Mouse (Mus musculus) MEL-GATA-1-ER (cell line): ENCODE measurements around the gene Nfat5.

Experiments
- DNase-seq: peaks from one replicate; pipeline ENCODE4 v3.0.0-alpha.2; 2012; ENCODE audit warnings: low read depth; ENCODE audit errors: extremely low read depth

The Nfat5 gene

DNA sequence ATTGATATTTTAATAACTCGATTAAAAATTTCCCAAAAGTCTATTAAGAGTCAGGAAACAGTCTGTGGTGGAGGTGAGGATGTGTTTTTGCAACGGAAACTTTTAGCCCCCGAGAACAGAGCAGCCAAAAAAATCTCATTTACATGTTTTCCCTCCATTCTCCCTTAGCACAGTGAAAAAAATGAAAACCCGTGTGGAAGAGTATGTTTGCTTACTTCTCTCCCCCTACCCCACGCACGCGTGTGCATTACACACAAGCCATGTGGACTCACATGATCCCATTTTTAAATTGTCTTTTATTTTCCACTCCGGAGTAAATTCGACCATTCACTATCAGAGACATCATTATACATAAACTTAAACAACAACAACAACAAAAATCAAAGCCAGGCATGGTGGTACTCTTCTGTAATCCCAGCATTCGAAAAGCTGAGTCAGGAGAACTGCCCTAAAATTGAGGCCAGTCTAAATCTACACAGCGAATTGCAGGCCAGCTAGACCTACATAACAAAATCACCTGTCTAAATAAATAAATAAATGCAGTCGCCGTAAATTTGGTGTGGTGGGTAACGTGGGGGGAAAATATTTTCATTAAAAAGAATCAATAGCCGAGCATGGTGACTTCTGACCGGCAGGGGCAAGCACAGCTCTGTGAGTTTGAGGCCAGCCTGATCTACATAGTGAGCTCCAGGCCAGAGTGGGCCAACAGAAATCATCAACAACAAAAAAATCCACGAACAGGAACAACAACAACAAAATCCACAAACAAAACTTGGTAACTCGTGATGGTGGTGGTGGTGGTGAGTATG lies 947 bp upstream of the Nfat5 start:
- DNase-seq = no peak

DNA sequence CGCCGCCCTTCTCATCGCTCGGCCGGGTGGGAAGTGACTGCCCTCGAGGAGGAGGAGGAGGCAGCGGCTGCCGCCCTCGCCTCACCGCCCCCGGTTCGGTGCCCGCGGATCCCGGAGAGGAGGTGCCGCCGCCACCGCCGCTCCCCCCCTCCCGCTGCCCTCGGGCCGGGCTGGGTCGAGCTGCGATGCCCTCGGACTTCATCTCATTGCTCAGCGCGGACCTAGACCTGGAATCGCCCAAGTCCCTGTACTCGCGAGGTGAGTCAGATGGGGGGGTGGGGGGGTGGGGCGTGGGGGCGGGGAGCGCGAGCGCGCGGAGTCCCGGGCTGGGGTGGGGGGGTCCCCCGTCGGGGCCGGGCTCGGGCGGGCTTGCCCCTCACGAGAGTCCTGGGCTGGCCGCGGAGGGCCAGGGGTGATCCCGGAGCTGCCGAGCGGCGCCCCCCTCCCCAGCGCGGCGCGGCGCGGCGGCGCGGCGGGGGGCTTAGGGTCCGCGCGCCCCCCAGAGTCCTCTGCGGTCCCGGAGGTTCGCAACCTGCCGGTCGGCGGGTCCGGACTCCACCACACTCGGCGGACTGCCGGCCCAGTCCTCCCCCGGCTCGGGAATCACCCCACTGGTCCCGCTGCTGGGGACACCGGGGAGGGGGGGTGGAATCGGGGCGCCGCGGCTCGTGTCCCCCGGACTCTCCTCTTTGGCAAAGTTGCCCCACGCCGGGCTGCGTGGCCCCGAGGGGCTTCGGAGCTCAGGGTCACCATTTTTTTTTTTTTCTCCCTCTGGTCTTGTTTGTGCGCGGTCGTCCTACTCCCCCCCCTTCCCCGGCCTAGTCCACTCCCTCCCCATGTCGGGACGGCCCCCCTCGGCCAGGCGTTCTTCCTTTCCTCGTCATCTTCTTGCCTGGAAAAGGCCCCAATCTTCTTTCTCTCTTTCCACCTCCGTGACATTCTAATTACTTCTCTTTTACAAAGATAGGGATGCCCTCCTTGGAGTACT lies 665 bp downstream of the Nfat5 start:
- no peak for DNase-seq

DNA sequence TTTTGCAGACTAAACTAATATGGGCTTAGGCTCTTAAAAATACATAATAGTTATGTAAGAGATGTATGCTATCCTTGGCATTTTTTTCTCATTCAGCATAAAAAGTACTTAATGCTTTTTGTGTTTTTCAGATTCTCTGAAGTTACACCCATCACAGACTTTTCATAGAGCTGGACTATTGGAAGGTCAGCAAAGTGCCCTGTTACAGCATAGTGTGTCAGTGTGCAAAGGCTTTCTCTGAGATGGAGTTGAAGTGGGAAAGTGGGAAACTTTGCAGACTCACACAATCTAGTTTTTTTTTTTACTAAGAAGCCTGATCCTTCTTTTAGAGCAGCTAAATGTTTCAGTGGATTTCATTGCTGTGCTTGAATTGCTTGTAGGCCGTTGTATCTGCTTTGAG lies 2.2 kb downstream of the Nfat5 start:
- no peak for DNase-seq

DNA sequence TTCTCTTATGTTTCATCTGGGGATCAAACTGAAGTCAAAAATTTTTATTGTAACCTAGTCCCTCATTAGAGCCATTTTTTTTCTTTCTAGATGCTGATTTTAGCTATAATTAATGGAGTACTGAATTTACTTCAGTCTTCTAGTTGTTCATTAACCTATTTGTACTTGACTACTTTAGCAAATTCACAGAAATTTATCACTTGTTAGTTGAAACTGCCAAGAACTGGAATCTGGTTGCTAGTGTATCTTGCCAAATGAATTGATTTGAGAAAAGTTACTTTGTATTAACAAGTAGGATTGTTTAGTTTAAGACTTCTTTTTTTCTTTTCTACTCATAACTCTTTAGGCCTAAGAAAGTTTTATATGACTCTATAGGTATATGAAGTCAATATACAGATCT lies 18.6 kb downstream of the Nfat5 start:
- no peak for DNase-seq

DNA sequence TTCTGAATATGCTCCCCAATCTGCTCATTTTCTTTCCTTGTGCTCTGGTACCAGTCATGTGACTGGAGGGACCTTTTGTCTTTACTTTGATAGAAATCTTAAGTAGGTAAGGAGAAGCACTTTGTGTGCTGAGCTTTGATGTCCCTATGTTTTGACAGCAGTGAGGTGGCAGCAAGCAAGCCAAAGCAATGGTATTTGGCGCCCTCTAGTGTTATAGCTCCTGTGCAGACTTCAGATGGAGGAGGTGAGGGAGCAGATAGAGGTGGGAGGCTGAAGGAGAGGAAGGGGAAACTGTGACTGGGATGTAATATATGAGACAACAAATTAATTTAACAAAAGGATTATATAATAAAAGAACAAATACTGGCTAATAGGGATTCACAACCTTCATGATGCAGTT lies 30.9 kb downstream of the Nfat5 start:
- DNase-seq = peak; percentile 56

DNA sequence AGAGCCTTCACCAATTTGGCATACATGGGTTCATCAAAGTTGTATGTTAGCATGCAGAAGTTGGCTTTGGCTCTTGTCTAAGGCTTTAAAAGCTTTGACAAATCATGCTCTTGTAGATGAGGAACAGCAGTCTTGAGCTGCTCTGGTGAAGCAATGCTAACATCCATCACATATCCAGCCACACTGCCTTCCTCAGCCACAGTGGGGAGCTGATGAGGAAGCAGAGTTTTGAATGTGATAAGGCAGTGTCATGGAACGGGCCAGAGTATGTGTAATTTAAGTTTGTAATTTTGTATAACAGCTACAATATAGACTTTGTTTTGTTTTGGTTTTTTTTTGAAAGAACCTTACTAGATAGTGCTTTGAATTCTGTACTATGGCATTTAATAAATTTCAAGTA lies 36.3 kb downstream of the Nfat5 start:
- peak; percentile 68 for DNase-seq

DNA sequence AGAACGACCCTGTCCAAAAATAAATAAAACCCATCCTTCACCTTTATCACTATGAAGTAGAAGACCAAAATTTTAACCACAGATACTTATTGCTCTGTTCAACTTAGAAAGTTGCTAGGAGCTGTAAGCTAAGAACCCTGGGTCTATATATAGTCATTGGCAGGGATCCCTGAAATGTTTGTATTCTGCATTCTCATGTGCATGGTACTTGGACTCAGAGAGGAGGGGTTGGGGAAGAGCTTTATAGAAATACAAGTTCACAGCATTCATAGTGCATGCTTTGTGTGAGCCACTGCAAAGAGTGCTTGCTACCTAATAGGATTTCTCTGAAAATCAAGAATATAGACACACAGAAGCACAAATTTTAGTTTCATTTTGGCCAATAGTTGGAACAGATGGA lies 43.2 kb downstream of the Nfat5 start:
- no peak for DNase-seq

DNA sequence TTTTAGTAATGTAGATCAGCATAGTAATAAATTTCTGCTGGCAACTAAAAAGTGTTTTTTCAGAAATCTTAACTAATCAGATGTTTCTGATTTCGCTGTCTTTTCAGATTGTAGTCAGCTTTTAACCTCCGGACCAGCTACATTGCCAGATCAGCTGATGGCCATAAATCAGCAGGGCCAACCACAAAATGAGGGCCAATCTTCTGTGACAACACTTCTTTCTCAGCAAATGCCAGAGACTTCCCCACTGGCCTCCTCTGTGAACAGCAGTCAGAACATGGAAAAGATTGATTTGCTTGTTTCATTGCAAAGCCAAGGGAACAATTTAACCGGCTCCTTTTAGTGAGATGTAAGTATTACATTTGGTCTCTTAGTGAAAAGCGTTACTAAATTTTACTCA lies 77.0 kb downstream of the Nfat5 start:
- DNase-seq = no peak

DNA sequence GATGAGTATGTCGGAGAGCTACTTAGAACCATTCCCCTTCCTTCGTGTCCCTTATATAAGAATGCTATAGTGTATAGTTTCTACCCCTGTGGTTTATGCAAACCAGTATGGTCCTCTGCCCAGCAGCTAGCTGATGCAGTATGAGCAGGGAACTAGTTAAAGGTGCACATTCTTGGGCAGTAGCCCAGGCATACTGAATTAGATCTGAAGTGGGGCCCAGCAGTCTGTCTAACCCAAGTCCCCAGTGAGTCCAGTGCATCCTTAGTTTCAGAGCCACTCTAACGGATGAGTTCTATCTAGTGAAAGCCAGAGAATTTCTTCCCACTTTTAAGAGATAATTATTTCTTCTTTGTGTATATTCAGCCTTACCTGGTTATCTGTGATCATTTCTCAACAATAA lies 84.1 kb downstream of the Nfat5 start:
- DNase-seq = no peak

DNA sequence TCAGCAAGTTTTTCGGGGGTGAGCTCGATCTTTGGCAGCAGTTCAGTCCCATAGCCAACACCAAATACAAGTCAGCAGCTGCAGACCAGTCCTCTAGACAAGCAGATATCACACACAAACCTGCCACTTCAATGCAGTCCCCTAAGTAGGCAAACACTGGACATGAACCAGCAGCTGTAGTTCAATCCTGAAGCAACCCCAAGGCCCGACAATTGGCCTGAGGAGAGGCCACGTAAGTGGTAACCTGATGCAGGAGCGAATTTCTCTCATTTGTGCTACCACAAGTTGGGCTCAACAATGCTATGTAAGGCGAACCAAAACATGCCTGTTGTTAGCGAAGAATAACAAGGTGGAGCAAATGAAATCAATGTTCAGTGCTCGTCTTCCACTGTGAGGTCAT lies 87.5 kb downstream of the Nfat5 start:
- DNase-seq = no peak

DNA sequence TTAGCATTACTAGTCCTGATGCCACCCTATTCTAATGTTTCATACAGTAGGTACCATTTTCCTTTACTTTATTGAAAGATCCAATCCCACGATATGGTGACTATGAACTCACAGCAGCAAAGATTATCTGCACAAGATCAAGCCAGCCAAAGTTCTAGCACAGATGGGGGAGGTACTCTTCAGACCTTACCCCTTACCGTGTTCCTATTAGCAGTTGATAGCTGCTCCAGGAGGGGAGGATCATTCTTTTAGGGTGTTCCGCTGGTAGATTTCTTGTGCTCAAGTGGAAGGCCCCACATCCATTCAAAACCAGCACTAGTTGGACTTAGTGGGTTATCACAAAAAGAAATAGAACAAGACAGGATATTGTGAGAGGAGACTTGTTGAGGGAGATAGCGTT lies 88.4 kb downstream of the Nfat5 start:
- no peak for DNase-seq

DNA sequence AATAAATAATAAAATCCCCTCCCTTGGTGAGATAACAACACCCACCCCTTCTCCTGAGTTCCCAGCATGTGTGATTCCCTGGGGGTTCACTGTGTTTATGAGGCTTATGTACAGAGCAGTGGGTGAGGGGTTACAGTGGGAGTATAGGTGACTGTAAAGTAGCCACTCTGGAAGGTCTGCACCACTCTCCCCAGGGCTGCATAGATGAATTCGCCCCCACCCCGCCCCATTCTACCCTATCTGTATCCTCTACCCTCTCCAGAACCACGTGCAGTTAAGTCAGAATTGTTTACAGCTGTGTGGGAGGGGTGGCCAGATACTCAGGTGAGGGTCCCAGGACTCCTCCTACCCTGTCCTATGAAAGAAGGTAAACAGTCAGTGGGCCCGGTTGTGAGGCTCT lies 89.6 kb downstream of the Nfat5 start:
- DNase-seq = no peak

DNA sequence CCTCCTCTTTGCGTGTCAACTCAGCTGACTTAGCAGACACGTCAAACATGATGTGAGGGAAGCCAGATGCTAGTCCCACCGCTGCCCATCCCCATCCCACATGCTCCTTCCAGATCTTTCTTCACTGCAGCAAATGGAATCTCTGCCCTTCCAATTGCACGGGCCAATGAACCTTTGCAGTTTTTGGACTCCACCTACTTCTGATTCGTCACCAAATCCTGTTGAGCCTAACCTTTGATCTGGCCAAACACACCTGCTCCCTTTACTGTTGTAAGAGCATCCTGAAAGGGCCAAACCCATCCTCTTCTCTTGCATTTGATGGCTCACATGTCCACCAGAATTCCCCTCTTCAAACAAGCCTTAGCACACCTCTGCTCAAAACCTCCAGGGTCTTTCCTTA lies 91.4 kb downstream of the Nfat5 start:
- no peak for DNase-seq

DNA sequence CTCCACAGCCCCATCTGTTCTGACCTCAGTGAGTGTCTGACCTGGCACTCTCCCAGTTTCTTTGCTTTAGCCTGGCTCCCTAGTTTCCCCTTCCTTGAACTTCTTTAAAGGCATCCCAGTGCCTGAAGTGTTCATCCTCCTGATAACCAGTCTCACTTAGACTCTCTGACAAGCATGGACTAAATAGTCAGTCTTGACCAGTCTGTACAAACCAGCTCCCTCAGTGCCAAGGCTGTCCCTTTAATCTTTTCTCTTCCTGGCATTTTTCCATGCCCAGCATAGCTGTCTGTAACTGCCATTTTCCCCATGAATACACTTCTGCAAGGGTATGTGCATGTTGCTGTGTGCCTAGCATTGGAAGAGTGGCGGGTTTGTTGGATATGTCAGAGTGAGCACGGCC lies 91.8 kb downstream of the Nfat5 start:
- DNase-seq = no peak

DNA sequence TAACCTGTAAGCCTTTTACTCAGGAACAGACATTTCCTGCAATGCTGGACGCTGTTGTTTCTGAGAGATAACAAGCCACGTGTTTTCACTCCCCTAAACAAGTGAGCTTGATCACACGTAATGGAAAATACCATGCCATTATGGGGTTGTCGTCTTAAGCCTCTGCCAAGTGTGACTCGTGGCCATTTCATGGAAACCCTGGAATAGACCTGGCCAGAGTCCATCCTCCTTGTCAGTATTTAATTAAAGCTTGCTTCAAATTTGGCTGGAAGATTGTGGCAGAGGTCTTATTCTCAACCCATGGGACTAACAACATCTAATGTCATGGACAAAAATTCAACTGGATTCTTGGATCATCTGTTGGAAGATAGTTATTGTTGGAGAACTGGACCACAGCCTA lies 92.9 kb downstream of the Nfat5 start:
- DNase-seq = peak; percentile 42

DNA sequence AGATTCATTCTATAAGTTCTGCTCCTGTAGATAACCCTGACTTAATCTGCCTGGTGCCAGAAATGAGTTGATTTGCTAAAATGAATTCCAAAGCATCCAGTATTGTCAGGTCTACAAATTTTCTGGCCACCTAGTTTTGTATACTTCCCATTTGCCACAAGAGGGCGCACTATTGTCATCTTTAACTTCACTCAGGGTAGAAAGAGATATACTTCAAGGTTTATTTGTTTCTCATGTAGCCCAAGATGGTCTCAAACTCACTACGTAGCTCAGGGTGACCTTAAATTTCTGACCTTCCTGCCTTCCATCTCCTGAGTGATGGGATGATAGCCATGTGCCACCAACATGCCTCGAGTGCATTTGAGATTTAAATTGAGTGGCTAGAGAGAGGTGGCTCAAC lies 93.4 kb downstream of the Nfat5 start:
- peak; percentile 62 for DNase-seq

DNA sequence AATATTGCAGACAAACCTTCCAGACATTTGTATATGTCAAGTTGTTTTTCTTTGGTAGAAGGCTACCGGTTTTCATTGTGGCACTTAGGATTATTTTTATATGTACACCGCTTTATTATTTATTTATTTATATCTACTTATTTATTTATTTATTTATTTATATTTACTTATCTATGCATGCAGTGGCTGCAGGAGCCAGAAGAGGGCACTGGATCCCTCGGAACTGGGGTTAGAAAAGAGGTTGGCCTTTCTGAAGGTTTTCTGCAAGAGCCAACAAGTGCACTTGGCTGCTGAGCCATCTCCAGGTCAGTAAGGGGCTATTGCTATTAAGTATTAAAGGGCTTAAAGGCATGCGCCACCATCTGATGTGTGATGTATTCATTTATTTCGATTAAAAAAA lies 94.6 kb downstream of the Nfat5 start:
- no peak for DNase-seq

DNA sequence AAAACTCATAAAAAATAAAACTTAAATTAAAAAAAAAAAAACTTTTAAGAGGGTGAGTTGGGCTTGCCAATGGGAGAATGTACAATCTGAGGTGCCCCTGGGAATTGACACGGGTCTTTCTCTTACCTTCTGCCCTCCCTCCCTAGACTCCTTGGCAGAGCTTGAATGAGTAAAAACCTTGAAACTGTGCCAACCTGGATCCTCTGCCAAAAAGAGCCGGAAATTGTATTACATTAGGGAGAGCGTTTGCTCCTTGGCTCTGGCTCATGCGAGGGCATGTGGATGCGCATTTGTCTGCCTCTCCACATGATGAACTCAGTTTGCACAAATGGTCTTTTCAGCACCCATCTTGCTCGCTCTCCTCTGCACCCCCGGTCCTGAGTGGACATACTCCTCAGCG lies 96.3 kb downstream of the Nfat5 start:
- no peak for DNase-seq

DNA sequence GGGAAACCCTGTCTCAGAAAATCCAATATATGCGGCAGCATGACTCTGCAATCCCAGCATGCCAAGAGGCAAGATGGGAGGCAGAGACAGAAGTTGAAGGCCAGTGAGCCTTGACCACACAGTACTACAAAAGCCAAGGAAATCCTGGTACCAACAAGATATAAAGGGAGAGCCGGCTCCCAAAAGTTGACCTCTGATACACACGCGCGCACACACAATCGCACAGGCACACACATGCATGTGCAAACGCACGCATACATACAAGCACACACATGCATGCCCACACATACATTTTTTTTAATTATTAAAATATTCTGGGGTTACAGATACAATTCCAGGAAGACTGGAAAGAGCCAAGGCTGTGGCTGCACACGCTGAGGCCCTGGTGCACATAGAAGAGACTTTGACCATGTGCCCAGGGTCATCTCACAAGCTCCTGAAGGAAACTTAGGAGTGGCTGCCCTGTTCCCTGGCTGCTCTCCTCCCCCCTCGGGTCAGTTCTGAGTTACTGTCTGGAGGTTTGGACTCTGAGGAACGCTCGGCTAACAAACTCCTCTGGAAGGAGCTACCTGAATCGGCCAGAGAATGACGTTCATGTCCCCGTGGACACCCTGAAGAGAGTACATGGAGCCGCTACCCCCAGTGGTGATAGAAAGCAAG lies 97.3 kb downstream of the Nfat5 start:
- no peak for DNase-seq

DNA sequence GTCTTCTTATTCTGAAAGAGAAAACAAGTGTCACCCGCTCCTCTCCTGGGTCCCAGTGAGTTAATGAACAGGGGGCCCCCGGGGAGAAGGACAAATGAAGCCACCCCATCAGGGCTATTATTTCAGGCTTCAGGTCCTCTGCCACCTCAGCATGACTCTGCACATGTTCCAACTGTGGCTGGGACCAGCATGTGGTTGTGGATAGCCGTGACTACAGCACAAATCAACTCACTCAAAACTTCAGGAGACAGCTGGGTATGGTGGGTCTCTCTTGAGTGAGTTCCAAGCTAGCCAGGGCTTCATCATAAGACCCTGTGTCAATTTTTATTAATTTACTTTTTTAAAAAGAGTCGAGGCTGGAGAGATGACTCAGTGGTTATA lies 97.9 kb downstream of the Nfat5 start:
- no peak for DNase-seq

DNA sequence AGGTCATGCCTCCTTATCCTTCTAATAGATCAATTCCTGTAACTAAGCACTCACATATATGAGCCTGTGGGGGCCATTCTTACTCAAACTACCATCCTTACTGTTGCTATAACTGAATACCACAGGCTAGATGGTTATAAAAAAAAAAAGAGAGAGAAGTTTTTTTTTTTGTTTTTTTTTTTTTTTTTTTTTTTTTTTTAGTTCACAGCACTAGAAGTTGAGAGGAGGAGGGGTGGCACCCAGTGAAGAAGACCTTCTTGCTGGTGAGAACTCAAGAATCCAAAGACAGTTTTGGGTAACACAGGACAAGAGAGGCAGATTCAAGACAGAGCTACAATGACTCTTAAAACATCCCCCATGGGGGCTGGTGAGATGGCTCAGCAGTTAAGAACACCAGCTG lies 102.1 kb downstream of the Nfat5 start:
- DNase-seq = no peak

DNA sequence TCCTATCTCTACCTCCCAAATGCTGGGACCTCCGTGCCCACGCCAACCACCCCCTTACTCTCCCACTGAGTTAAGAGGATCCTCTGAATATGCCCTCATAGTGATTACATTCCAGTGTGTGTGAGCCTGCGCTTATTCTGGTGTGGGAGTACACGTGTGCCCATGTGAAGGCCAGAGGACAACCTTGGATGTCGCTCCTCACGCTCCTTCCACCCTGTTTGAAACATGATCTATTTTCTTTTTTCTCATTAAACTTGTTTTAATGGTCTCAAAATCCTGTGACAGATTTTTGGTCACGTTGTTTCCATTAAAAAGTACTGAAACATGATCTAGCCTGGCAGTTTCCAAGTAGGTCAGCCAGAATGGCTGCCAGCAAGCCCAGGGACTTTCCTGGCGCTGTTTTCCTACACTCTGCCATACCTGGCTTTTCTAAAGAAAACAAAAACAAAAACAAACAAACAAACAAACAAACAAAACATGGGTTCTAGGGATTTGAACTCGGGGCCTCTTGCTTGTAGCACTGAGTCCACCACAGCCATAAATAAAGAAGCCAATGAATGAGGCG lies 102.9 kb downstream of the Nfat5 start:
- DNase-seq = no peak
